Mouse (Mus musculus): ENCODE data around the gene Vps36. TPM values are rescaled to one million over a fixed set of nuclear protein-coding genes. Genes with fewer than 3 reads are reported as not detected.

Vps36 gene
- total RNA-seq, 2 experiments from 2014 or later: 23.6 to 25.7 TPM

GRCm38 (mm10) chr8:22265194-22265593 lies 72.6 kb downstream of the Vps36 start:
- H3K27ac ChIP-seq: no peak overlapping the region
- no peak for TF ChIP-seq CTCF (IDR thresholded peaks at IDR 0.05)
- DNase-seq (ENCODE audit: extremely low spot score in 1 of 2, low spot score in 2 of 2): no peak
- intact Hi-C loops (cut with DNase I): no loop called here
- H3K4me3 ChIP-seq: no peak overlapping the region

- H3K4me3 ChIP-seq: no peak overlapping the region
- no peak for DNase-seq (ENCODE audit: extremely low spot score in 1 of 2, low spot score in 2 of 2)
- intact Hi-C loops (cut with DNase I): no loop called here
- no peak for TF ChIP-seq CTCF (IDR thresholded peaks at IDR 0.05)
- H3K27ac ChIP-seq: no peak overlapping the region
These were observed 74.2 kb downstream of the Vps36 start for GRCm38 (mm10) chr8:22266809-22267208.

Other genes with a start within 250 kb of the Vps36 start
- not detected for gene Defb13, start 246.0 kb upstream of the Vps36 start, total RNA-seq (2021)
- not detected for gene Fam90a1a, start 234.1 kb upstream of the Vps36 start, total RNA-seq (2021)
- not detected for gene Ccdc70, start 223.0 kb upstream of the Vps36 start, total RNA-seq (2021)
- gene Atp7b, start 132.5 kb upstream of the Vps36 start, total RNA-seq (2021): 1 to 10 TPM; 1.9 to 2.1 TPM
- 10 to 100 TPM; 30.6 to 32.0 TPM for gene Alg11, start 132.1 kb upstream of the Vps36 start, total RNA-seq (2021)
- gene Nek5, start 67.8 kb upstream of the Vps36 start, total RNA-seq (2021): not detected
- gene Nek3, start 26.4 kb upstream of the Vps36 start, total RNA-seq (2021): 1 to 10 TPM; 1.3 to 1.9 TPM
- gene Ckap2, start 7.0 kb upstream of the Vps36 start, total RNA-seq (2021): under 1 TPM; 0.34 to 0.70 TPM
- gene Thsd1, start 34.5 kb downstream of the Vps36 start, total RNA-seq (2021): 1 to 10 TPM; 2.6 to 3.9 TPM
- gene Tpte, start 90.6 kb downstream of the Vps36 start, total RNA-seq (2021): not detected
- gene Slc25a15, start 205.8 kb downstream of the Vps36 start, total RNA-seq (2021): 10 to 100 TPM; 11.9 TPM
- 10 to 100 TPM; 20.0 to 26.5 TPM for gene Mrps31, start 218.6 kb downstream of the Vps36 start, total RNA-seq (2021)